Mouse (Mus musculus) midbrain, postnatal 0 days (tissue): ENCODE measurements at regions not wholly inside any gene's neighbourhood (a gene's known extent, or its start where the extent isn't known, plus 50 kb on each side); places are given as distances from the start of the nearest gene placed in this dataset.

Experiments used
- ATAC-seq: fragments of 200-750 bp; cut with Nextera tagmentation; 2 replicates; pipeline ENCODE4 v1.8.0; 2017; ENCODE audit warnings: moderate number of reproducible peaks, mild to moderate bottlenecking, moderate TSS enrichment, moderate library complexity; ENCODE audit not compliant: low FRiP score
- DNase-seq: peaks from one replicate; pipeline ENCODE4 v3.0.0-alpha.2; 2015; ENCODE audit warnings: low spot score
- H3K27ac ChIP-seq: fragments of 300-500 bp; sonication (generic); 2 replicates; pipeline ENCODE4 v1.5.1; 2014; ENCODE audit warnings: low read depth, mild to moderate bottlenecking, low read length, mixed read lengths
- H3K27me3 ChIP-seq: fragments of 300-500 bp; sonication (generic); 2 replicates; pipeline ENCODE4 v1.6.1; 2014; ENCODE audit warnings: low read length, control low read depth, mixed read lengths; ENCODE audit not compliant: insufficient read depth
- H3K36me3 ChIP-seq: fragments of 300-500 bp; sonication (generic); 2 replicates; pipeline ENCODE4 v1.6.1; 2014; ENCODE audit warnings: low read length, control low read depth, mixed read lengths; ENCODE audit not compliant: insufficient read depth
- H3K4me1 ChIP-seq: fragments of 300-500 bp; sonication (generic); 2 replicates; pipeline ENCODE4 v1.6.1; 2014; ENCODE audit warnings: mild to moderate bottlenecking, control low read depth, antibody characterized with exemption, low read length, mixed read lengths; ENCODE audit not compliant: insufficient read depth
- H3K4me2 ChIP-seq: fragments of 300-500 bp; sonication (generic); 2 replicates; pipeline ENCODE4 v1.6.1; 2014; ENCODE audit warnings: low read depth, mild to moderate bottlenecking, low read length, mixed read lengths; ENCODE audit not compliant: poor library complexity, severe bottlenecking
- H3K4me3 ChIP-seq: fragments of 300-500 bp; sonication (generic); 2 replicates; pipeline ENCODE4 v1.5.1; 2014; ENCODE audit warnings: low read depth, mild to moderate bottlenecking, low read length, moderate library complexity
- H3K9ac ChIP-seq: fragments of 300-500 bp; sonication (generic); replicated peaks from 2 replicates; pipeline ENCODE4 v1.6.1; 2014; ENCODE audit warnings: mild to moderate bottlenecking, low read length, moderate library complexity, mixed read lengths; ENCODE audit not compliant: poor library complexity, severe bottlenecking
- H3K9me3 ChIP-seq: fragments of 300-500 bp; sonication (generic); 2 replicates; pipeline ENCODE4 v1.6.1; 2016; ENCODE audit warnings: low read length, control low read depth
- CTCF ChIP-seq: IDR thresholded peaks from 2 replicates; pipeline ENCODE4 v1.5.1; 2016; ENCODE audit warnings: antibody characterized with exemption, mild to moderate bottlenecking
- WGBS: fragments of 180-500 bp; shearing (Covaris S2); extraction: QIAGEN DNeasy Blood & Tissue Kit; methylation state at CpG from one replicate; pipeline ENCODE4 v1.1.7; 2014; 5-methylcytosine and 5-hydroxymethylcytosine counted together

DNA sequence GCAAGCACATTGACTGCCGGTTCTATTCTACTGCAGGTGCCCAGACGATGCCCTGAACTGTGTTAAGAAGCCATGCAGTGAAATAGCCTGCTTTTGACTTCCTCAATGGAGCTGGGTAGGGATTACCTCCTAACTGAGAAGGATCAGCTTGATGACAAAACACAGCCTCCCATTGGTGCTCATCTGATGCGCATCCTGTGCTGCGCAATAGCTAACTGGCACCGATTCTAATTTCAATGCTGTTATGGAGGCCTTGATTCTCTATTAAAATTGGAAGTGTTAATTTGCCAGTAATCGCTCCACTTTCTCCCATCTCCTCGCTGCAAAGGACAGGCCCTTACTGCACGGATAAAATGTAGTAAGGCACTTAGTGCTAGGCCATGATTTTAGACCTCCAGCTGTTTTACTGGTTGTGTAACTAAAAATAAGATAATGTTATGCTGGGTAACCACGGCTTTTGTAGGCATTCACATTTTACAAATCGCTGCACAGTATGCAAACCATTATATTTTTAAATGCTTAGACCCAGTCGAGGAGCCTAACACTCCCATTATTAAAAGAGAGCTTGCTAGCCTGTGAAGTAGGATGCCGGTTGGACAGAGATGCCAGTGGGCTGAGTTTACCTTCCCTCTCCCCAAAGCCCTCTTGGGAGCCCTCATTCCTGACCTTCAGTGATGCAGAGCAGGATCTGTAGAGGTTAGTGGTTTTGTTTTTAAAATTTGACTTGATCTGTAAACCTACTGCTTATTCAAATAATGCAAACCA, 163.0 kb downstream of the Tfap2a start:
- Histone ChIP-seq H3K4me3 (no peak overlapping the region), H3K4me2 (no peak overlapping the region), H3K9ac (no peak overlapping the region), H3K36me3 (no peaks in the 10 kb centered on the region), H3K27ac (no peak overlapping the region), H3K9me3 (no peaks in the 10 kb centered on the region), H3K27me3 (no peaks in the 10 kb centered on the region), H3K4me1 (no peaks in the 10 kb centered on the region)
- DNase-seq (peak; percentile 6), ATAC-seq (no peak)
- no peak for TF ChIP-seq CTCF
- 69% methylated on average over 12 of the region's 12 CpGs for WGBS

- Histone ChIP-seq H3K4me2 (no peak overlapping the region), H3K27ac (no peak overlapping the region), H3K9ac (no peak overlapping the region), H3K4me3 (no peak overlapping the region), H3K36me3 (no peaks in the 10 kb centered on the region), H3K9me3 (no peaks in the 10 kb centered on the region), H3K4me1 (no peaks in the 10 kb centered on the region), H3K27me3 (no peaks in the 10 kb centered on the region)
- no peak for ATAC-seq
- 43% methylated on average over 5 of the region's 5 CpGs for WGBS
- no peak for TF ChIP-seq CTCF
- no peak for DNase-seq
Measured at GRCm38 (mm10) chr13:40569461-40569860, 168.7 kb downstream of the Tfap2a start.

DNA sequence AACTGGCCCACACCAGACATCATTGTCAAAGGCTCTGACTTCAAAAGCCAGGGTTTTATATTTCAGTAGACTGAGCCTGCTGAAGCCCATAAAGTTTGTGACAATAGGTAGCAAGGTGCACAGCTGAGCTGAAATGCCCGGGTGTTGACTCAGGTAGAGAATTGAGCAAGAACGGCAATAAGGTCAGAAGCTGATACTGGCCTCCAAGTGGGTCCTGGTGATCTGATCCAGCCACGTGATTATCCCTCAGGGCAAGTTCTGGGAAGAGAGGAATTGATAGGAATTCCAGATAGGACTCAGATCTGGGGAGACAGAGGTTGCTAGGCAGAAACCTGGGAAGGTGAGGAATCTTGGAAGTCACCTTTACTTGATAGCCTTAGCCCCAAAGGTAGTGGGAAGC, 170.4 kb downstream of the Tfap2a start:
- no peak for TF ChIP-seq CTCF
- Histone ChIP-seq H3K27me3 (no peaks in the 10 kb centered on the region), H3K4me2 (no peak overlapping the region), H3K36me3 (no peaks in the 10 kb centered on the region), H3K9ac (no peak overlapping the region), H3K27ac (no peak overlapping the region), H3K4me1 (no peaks in the 10 kb centered on the region), H3K9me3 (no peaks in the 10 kb centered on the region), H3K4me3 (no peak overlapping the region)
- 85% methylated on average over 3 of the region's 3 CpGs for WGBS
- DNase-seq: no peak
- no peak for ATAC-seq

- H3K27me3 ChIP-seq: no peaks in the 10 kb centered on the region
- no peak overlapping the region for H3K4me3 ChIP-seq
- H3K4me1 ChIP-seq: no peaks in the 10 kb centered on the region
- ATAC-seq (no peak), DNase-seq (no peak)
- H3K9me3 ChIP-seq: no peaks in the 10 kb centered on the region
- H3K36me3 ChIP-seq: no peaks in the 10 kb centered on the region
- no peak for TF ChIP-seq CTCF
- H3K27ac ChIP-seq: no peak overlapping the region
- H3K9ac ChIP-seq: no peak overlapping the region
- H3K4me2 ChIP-seq: no peak overlapping the region
Measured at GRCm38 (mm10) chr13:40564351-40564750, 173.8 kb downstream of the Tfap2a start.

- TF ChIP-seq CTCF: no peak
- whole genome bisulfite sequencing: 67% methylated on average over 7 of the region's 7 CpGs
Measured at GRCm38 (mm10) chr13:40554368-40554767, 183.8 kb downstream of the Tfap2a start.

DNA sequence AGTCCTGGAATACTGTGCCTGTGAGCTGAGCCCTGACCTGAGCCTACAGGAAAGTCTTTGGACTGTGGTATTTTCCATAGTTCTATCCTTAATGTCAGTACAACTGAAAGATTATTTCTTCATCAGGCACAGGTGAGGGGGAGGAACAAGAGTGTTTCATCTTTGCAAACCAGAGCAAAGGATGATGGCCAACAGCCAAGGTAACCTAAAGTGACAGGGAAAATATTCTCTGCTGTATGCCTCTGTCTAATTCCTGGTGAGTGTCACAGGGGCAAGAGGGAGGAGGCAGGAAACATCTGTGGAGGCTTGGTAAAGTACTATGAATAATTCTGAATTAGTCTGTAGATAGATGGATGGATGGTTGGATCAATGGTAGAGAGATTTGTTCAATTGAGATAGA, 164.3 kb upstream of the Ofcc1 start:
- Histone ChIP-seq H3K9me3 (no peaks in the 10 kb centered on the region), H3K36me3 (no peaks in the 10 kb centered on the region), H3K4me3 (no peak overlapping the region), H3K27ac (no peak overlapping the region), H3K4me2 (no peak overlapping the region), H3K27me3 (no peaks in the 10 kb centered on the region), H3K9ac (no peak overlapping the region), H3K4me1 (no peaks in the 10 kb centered on the region)
- TF ChIP-seq CTCF: no peak
- ATAC-seq (no peak), DNase-seq (no peak)

More at GRCm38 (mm10) chr13:40554368-40554767, 183.8 kb downstream of the Tfap2a start:
- DNase-seq: no peak
- H3K4me2 ChIP-seq: no peak overlapping the region
- H3K27me3 ChIP-seq: no peaks in the 10 kb centered on the region
- H3K9me3 ChIP-seq: no peaks in the 10 kb centered on the region
- no peak for ATAC-seq
- no peak overlapping the region for H3K9ac ChIP-seq
- no peak overlapping the region for H3K27ac ChIP-seq
- H3K4me1 ChIP-seq: no peaks in the 10 kb centered on the region
- no peaks in the 10 kb centered on the region for H3K36me3 ChIP-seq
- H3K4me3 ChIP-seq: no peak overlapping the region
